Mouse (Mus musculus) olfactory bulb, adult 2 months (tissue): ENCODE measurements around the gene Chchd5.

Source experiments
- CTCF ChIP-seq: fragments of 200-500 bp; IDR thresholded peaks from 2 replicates; pipeline ENCODE4 v1.5.1; 2012; ENCODE audit warnings: low read depth, mild to moderate bottlenecking, low read length, moderate library complexity; ENCODE audit not compliant: insufficient read depth
- POLR2A ChIP-seq: fragments of 200-500 bp; IDR thresholded peaks from 2 replicates; pipeline ENCODE4 v1.6.1; 2012; ENCODE audit warnings: mild to moderate bottlenecking, low read depth, low read length, moderate library complexity; ENCODE audit not compliant: insufficient read depth

DNA sequence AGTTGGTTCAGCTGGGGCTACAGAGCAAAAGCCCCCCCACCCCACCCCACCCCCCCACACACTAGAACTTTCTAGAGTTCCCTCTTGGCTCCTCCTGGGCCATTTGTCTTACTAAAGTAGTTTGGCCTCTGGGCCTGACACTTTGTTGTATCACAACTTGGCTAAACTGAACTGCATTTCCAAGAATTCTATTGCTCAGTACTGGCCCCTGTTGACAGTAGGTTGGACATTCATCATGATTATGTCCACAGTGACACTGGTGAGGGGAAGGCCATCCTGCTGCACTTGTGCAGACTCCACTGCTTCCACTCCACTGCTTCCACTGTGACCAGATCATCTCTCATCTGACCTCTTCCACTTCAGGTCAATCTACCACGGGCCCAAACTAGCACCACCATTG lies 23.3 kb downstream of the Chchd5 start:
- TF ChIP-seq POLR2A (no peak), CTCF (no peak)
